Mouse (Mus musculus): ENCODE data around the gene Apex1.
"Not testable (repeated sequence)": the region's sequence is repeated elsewhere in the genome, so short reads cannot be mapped to it uniquely, and the experiment has no call there.

- TF ChIP-seq CTCF (IDR thresholded peaks at IDR 0.05) = peak; percentile 33
- TF ChIP-seq EP300 (IDR thresholded peaks at IDR 0.05) = not testable (repeated sequence)
Measured at GRCm38 (mm10) chr14:50955942-50956508, 31.3 kb downstream of the Apex1 start, which contains the start of gene Pnp2.

Data from lung, postnatal 0 days (tissue).